ENCODE assay signal across 11 mouse cellular contexts in genomic region chr2:167747164-167747843, GRCm38 (mm10). TPM values are rescaled to one million over a fixed set of nuclear protein-coding genes. Genes with fewer than 3 reads are reported as not detected.
DNase-seq lines count a peak whose midpoint lies in the region; ATAC-seq and TF ChIP-seq lines count a peak whose summit lies in the region.
"Had no signal": no experiment of that assay in that cellular context is flagged by ENCODE, and none has a peak within 500 bp of the region (broad histone marks: within the 10 kb centered on the region; RNA-seq: fewer than 3 reads in every experiment).

No protein-coding gene starts in this region.

- peak overlapping the region; percentile 14; the same call in 1 of the 2 replicates for H3K9ac ChIP-seq in midbrain, embryonic 11.5 days (ENCODE audit: low read length)
- no peak overlapping the region for H3K9ac ChIP-seq in midbrain, embryonic 15.5 days
- no peak overlapping the region for H3K9ac ChIP-seq in forebrain, postnatal 0 days
- H3K9ac ChIP-seq in liver, embryonic 16.5 days (ENCODE audit: low read depth, low read length) = 0 out of 2 replicates have a peak overlapping the region, but pooled peaks have one; percentile 21
- H3K9ac ChIP-seq in stomach, embryonic 15.5 days = no peak overlapping the region

- 0 out of 2 replicates have a peak, but pooled peaks cover 5% of the 10 kb centered on the region for H3K4me1 ChIP-seq in midbrain, embryonic 11.5 days (ENCODE audit: control insufficient read depth, insufficient read depth, low read length)
- no peaks in the 10 kb centered on the region for H3K4me1 ChIP-seq in midbrain, embryonic 15.5 days
- H3K4me1 ChIP-seq in forebrain, postnatal 0 days (ENCODE audit: insufficient read depth) = no peaks in the 10 kb centered on the region
- peaks cover 13% of the 10 kb centered on the region for H3K4me1 ChIP-seq in liver, embryonic 16.5 days (ENCODE audit: control insufficient read depth, low read depth, low read length)
- peaks cover 17% of the 10 kb centered on the region for H3K4me1 ChIP-seq in stomach, embryonic 15.5 days

- DNase-seq in midbrain, embryonic 11.5 days (ENCODE audit: low spot score, missing footprints) = no peak
- peak; percentile 20 for DNase-seq in forebrain, postnatal 0 days
- DNase-seq in frontal cortex, postnatal 25 days (ENCODE audit: low spot score in 2 of 2) = no peak
- DNase-seq in urinary bladder, adult 2 months (ENCODE audit: low spot score) = no peak
- DNase-seq: cerebellum, adult 18-20 months; heart, adult 2 months; thymus, postnatal 14 days had no signal

- TF ChIP-seq CTCF in forebrain, postnatal 0 days (IDR thresholded peaks at IDR 0.05; ENCODE audit: low read depth) = no peak

- WGBS in midbrain, embryonic 11.5 days = 70% methylated on average over 13 of the region's 13 CpGs
- WGBS in midbrain, embryonic 15.5 days = 57% methylated on average over 13 of the region's 13 CpGs
- 55% methylated on average over 13 of the region's 13 CpGs for WGBS in forebrain, postnatal 0 days
- 32% methylated on average over 13 of the region's 13 CpGs for WGBS in liver, embryonic 16.5 days (ENCODE audit: insufficient replicate concordance)
- 49% methylated on average over 13 of the region's 13 CpGs for WGBS in stomach, embryonic 15.5 days

- H3K4me2 ChIP-seq in midbrain, embryonic 11.5 days = no peak overlapping the region
- no peak overlapping the region for H3K4me2 ChIP-seq in midbrain, embryonic 15.5 days
- no peak overlapping the region for H3K4me2 ChIP-seq in forebrain, postnatal 0 days (ENCODE audit: low read depth)
- H3K4me2 ChIP-seq in liver, embryonic 16.5 days (ENCODE audit: low read depth, low read length) = peak overlapping the region; percentile 18; the same call in 1 of the 2 replicates
- no peak overlapping the region for H3K4me2 ChIP-seq in stomach, embryonic 15.5 days

- H3K27ac ChIP-seq in midbrain, embryonic 11.5 days (ENCODE audit: low read depth, low read length) = no peak overlapping the region
- H3K27ac ChIP-seq in midbrain, embryonic 15.5 days = no peak overlapping the region
- no peak overlapping the region for H3K27ac ChIP-seq in forebrain, postnatal 0 days (ENCODE audit: low read depth, low read length)
- no peak overlapping the region for H3K27ac ChIP-seq in liver, embryonic 16.5 days (ENCODE audit: low read length)
- peak overlapping the region; percentile 75 for H3K27ac ChIP-seq in stomach, embryonic 15.5 days
- H3K27ac ChIP-seq: heart, adult 2 months had no signal

- H3K36me3 ChIP-seq in midbrain, embryonic 11.5 days (ENCODE audit: control insufficient read depth, insufficient read depth, low read length) = no peaks in the 10 kb centered on the region
- H3K36me3 ChIP-seq in midbrain, embryonic 15.5 days (replicated peaks) = no peaks in the 10 kb centered on the region
- H3K36me3 ChIP-seq in forebrain, postnatal 0 days (ENCODE audit: insufficient read depth) = no peaks in the 10 kb centered on the region
- H3K36me3 ChIP-seq in liver, embryonic 16.5 days (ENCODE audit: control insufficient read depth, insufficient read depth) = no peaks in the 10 kb centered on the region
- H3K36me3 ChIP-seq in stomach, embryonic 15.5 days = no peaks in the 10 kb centered on the region

- ATAC-seq in midbrain, embryonic 11.5 days (ENCODE audit: low FRiP score) = no peak
- ATAC-seq in midbrain, embryonic 15.5 days (replicated peaks) = no peak
- ATAC-seq in forebrain, postnatal 0 days = no peak
- peak; percentile 68 for ATAC-seq in liver, embryonic 16.5 days (ENCODE audit: low read depth)
- peak; percentile 81; the same call in 1 of the 2 replicates for ATAC-seq in stomach, embryonic 15.5 days (ENCODE audit: insufficient read depth, low FRiP score, low read depth)
- ATAC-seq in CD4-positive, CD25-positive, alpha-beta regulatory T cell, adult 4 months = no peak

- no peaks in the 10 kb centered on the region for H3K27me3 ChIP-seq in midbrain, embryonic 11.5 days (ENCODE audit: control insufficient read depth, insufficient read depth, low read length)
- no peaks in the 10 kb centered on the region for H3K27me3 ChIP-seq in midbrain, embryonic 15.5 days (replicated peaks)
- no peaks in the 10 kb centered on the region for H3K27me3 ChIP-seq in forebrain, postnatal 0 days (ENCODE audit: insufficient read depth, low read length)
- no peaks in the 10 kb centered on the region for H3K27me3 ChIP-seq in liver, embryonic 16.5 days (ENCODE audit: control insufficient read depth, insufficient read depth, low read depth, low read length)
- no peaks in the 10 kb centered on the region for H3K27me3 ChIP-seq in stomach, embryonic 15.5 days (replicated peaks)

- no peak overlapping the region for H3K4me3 ChIP-seq in midbrain, embryonic 11.5 days (ENCODE audit: low read depth, low read length)
- no peak overlapping the region for H3K4me3 ChIP-seq in midbrain, embryonic 15.5 days
- H3K4me3 ChIP-seq in forebrain, postnatal 0 days (ENCODE audit: low read depth, low read length) = no peak overlapping the region
- H3K4me3 ChIP-seq in liver, embryonic 16.5 days (ENCODE audit: low read depth, low read length) = no peak overlapping the region
- H3K4me3 ChIP-seq in stomach, embryonic 15.5 days (replicated peaks) = no peak overlapping the region
- H3K4me3 ChIP-seq: heart, adult 2 months had no signal

- H3K9me3 ChIP-seq in midbrain, embryonic 11.5 days (ENCODE audit: control insufficient read depth, low read length) = no peaks in the 10 kb centered on the region
- H3K9me3 ChIP-seq in midbrain, embryonic 15.5 days = no peaks in the 10 kb centered on the region
- H3K9me3 ChIP-seq in forebrain, postnatal 0 days (ENCODE audit: low read length) = no peaks in the 10 kb centered on the region
- no peaks in the 10 kb centered on the region for H3K9me3 ChIP-seq in liver, embryonic 16.5 days (replicated peaks; ENCODE audit: control insufficient read depth, low read length)
- no peaks in the 10 kb centered on the region for H3K9me3 ChIP-seq in stomach, embryonic 15.5 days

RNA-seq across cellular contexts. Expression of gene Tmem189, which starts 57.7 kb away (rescaled TPM):
- 25.1 and 31.5 TPM in 2 replicates for polyA plus RNA-seq in midbrain, embryonic 11.5 days (2014; fragmentation: Nextera tagmentation; extraction: Ambion mirVana)
- polyA plus RNA-seq in midbrain, embryonic 15.5 days (2015; fragmentation: Nextera tagmentation; extraction: Ambion mirVana) = 33.4 and 37.9 TPM in 2 replicates
- total RNA-seq in forebrain, postnatal 0 days (2014; rRNA removed) = 37.7 and 39.5 TPM in 2 replicates
- polyA plus RNA-seq in forebrain, postnatal 0 days (2015; fragmentation: Nextera tagmentation; extraction: Ambion mirVana) = 33.7 and 38.4 TPM in 2 replicates
- 13.7 and 14.0 TPM in 2 replicates for polyA plus RNA-seq in liver, embryonic 16.5 days (2015; fragmentation: Nextera tagmentation; extraction: Ambion mirVana)
- polyA plus RNA-seq in stomach, embryonic 15.5 days (2015; fragmentation: Nextera tagmentation; extraction: Ambion mirVana) = 40.8 and 43.8 TPM in 2 replicates
- polyA plus RNA-seq in CD4-positive, CD25-positive, alpha-beta regulatory T cell, adult 4 months (2017; shearing (Covaris generic)) = 10 to 100 TPM; 12.2 to 16.0 TPM
- 46.0 and 48.4 TPM in 2 replicates for polyA plus RNA-seq in urinary bladder, adult 2 months (2012; rRNA removed)

RNA-seq across cellular contexts. Expression of gene Cebpb, which starts 58.6 kb away (rescaled TPM):
- polyA plus RNA-seq in midbrain, embryonic 11.5 days (2014; fragmentation: Nextera tagmentation; extraction: Ambion mirVana) = 2.3 and 2.5 TPM in 2 replicates
- 1.3 and 2.0 TPM in 2 replicates for polyA plus RNA-seq in midbrain, embryonic 15.5 days (2015; fragmentation: Nextera tagmentation; extraction: Ambion mirVana)
- 4.2 and 5.7 TPM in 2 replicates for total RNA-seq in forebrain, postnatal 0 days (2014; rRNA removed)
- 4.3 and 4.5 TPM in 2 replicates for polyA plus RNA-seq in forebrain, postnatal 0 days (2015; fragmentation: Nextera tagmentation; extraction: Ambion mirVana)
- polyA plus RNA-seq in liver, embryonic 16.5 days (2015; fragmentation: Nextera tagmentation; extraction: Ambion mirVana) = 0.46 and 0.61 TPM in 2 replicates
- 18.4 and 25.4 TPM in 2 replicates for polyA plus RNA-seq in stomach, embryonic 15.5 days (2015; fragmentation: Nextera tagmentation; extraction: Ambion mirVana)
- polyA plus RNA-seq in CD4-positive, CD25-positive, alpha-beta regulatory T cell, adult 4 months (2017; shearing (Covaris generic)) = 1 to 10 TPM in 1 of 2 experiments, under 1 TPM in 1; 0.70 to 2.7 TPM
- polyA plus RNA-seq in urinary bladder, adult 2 months (2012; rRNA removed) = 57.1 and 69.7 TPM in 2 replicates

Comparison
In these comparisons a context has a peak if more than half of its experiments do, and no peak if none do; other contexts are left out.
1. H3K9ac ChIP-seq: peak in midbrain, embryonic 11.5 days (single experiment) and liver, embryonic 16.5 days (single experiment); none in midbrain, embryonic 15.5 days (single experiment), forebrain, postnatal 0 days (single experiment) and stomach, embryonic 15.5 days (single experiment).
2. ATAC-seq: peak in liver, embryonic 16.5 days (single experiment) and stomach, embryonic 15.5 days (single experiment); none in midbrain, embryonic 11.5 days (single experiment), midbrain, embryonic 15.5 days (single experiment), forebrain, postnatal 0 days (single experiment) and CD4-positive, CD25-positive, alpha-beta regulatory T cell, adult 4 months (single experiment).